In the genomic region with DNA sequence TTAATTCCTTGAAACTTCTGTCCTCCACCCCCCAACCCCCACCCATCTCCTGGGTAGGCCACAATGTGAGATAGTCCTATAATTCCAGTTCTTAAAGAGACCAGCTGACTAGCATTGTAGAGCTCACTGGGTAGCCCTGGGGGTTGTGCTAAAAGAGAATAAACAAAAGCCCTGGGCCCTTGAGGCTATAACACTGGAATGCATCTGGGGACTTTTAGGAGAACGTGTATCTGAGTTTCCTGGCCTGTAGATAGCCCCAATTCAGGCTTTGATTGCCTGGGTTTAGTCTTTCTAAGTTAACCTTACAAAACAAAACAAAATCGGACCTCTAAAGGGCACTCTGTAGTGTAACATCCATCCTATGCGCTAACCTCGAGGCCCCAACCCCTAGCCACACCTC, we compare ENCODE assay signal across 25 mouse cellular contexts.
DNase-seq lines count a peak whose midpoint lies in the region; ATAC-seq and TF ChIP-seq lines count a peak whose summit lies in the region.
"Had no signal": no experiment of that assay in that cellular context is flagged by ENCODE, and none has a peak within 500 bp of the region (broad histone marks: within the 10 kb centered on the region; RNA-seq: fewer than 3 reads in every experiment).

No protein-coding gene starts in this region.

- H3K4me1 ChIP-seq in ES-Bruce4 (ENCODE audit: control insufficient read depth, insufficient read depth, low read length) (peaks cover 2% of the 10 kb centered on the region), ES-E14 (ENCODE audit: control insufficient read depth in 2 of 2, insufficient read depth in 2 of 2, low read length in 2 of 2, poor library complexity in 1 of 2) (no peaks in the 10 kb centered on the region)
- H3K4me1 ChIP-seq in forebrain, embryonic 10.5 days: peaks cover 9% of the 10 kb centered on the region
- H3K4me1 ChIP-seq: embryonic facial prominence, embryonic 12.5 days had no signal

- no peak for TF ChIP-seq POLR2A in ES-Bruce4 (IDR thresholded peaks at IDR 0.05; ENCODE audit: insufficient read depth, low read length)

- no peaks in the 10 kb centered on the region for H3K36me3 ChIP-seq in ES-Bruce4 (ENCODE audit: control insufficient read depth, insufficient read depth, low read length, poor library complexity, severe bottlenecking)
- H3K36me3 ChIP-seq in ES-E14 (ENCODE audit: control insufficient read depth, insufficient read depth, low read length, poor library complexity, severe bottlenecking): no peaks in the 10 kb centered on the region
- H3K36me3 ChIP-seq in forebrain, embryonic 10.5 days (replicated peaks): no peaks in the 10 kb centered on the region
- H3K36me3 ChIP-seq: embryonic facial prominence, embryonic 10.5 days; embryonic facial prominence, embryonic 12.5 days; forebrain, embryonic 12.5 days had no signal

- TF ChIP-seq EP300 in ES-Bruce4 (IDR thresholded peaks at IDR 0.05; ENCODE audit: insufficient read depth, low read depth, low read length): 0 out of 2 replicates have a peak, but pooled peaks have one; percentile 65

- H3K27ac ChIP-seq in ES-Bruce4 (ENCODE audit: insufficient read depth, low read length) (peak overlapping the region; percentile 77), ES-E14 (ENCODE audit: insufficient read depth, low read depth, low read length, poor library complexity, severe bottlenecking) (no peak overlapping the region)
- H3K27ac ChIP-seq in forebrain, embryonic 10.5 days: no peak overlapping the region
- H3K27ac ChIP-seq: embryonic facial prominence, embryonic 10.5 days; embryonic facial prominence, embryonic 12.5 days; forebrain, embryonic 12.5 days had no signal

- intact Hi-C loops in heart, postnatal 36 days (cut with DNase I): no loop called here

- no peaks in the 10 kb centered on the region for H3K27me3 ChIP-seq in ES-Bruce4 (ENCODE audit: control insufficient read depth, insufficient read depth, low read length, poor library complexity, severe bottlenecking)
- H3K27me3 ChIP-seq in forebrain, embryonic 10.5 days (ENCODE audit: poor library complexity, severe bottlenecking): peaks cover 4% of the 10 kb centered on the region
- H3K27me3 ChIP-seq: CH12.LX; embryonic facial prominence, embryonic 12.5 days; forebrain, embryonic 12.5 days had no signal

- H3K9me3 ChIP-seq in ES-Bruce4 (replicated peaks; ENCODE audit: control insufficient read depth, insufficient read depth, low read length, poor library complexity, severe bottlenecking) (peaks cover 2% of the 10 kb centered on the region; the same call in 1 of the 2 replicates), ES-E14 (ENCODE audit: control insufficient read depth, insufficient read depth, low read depth, low read length) (no peaks in the 10 kb centered on the region)
- H3K9me3 ChIP-seq in forebrain, embryonic 10.5 days: no peaks in the 10 kb centered on the region
- H3K9me3 ChIP-seq: embryonic facial prominence, embryonic 10.5 days; embryonic facial prominence, embryonic 12.5 days; forebrain, embryonic 12.5 days had no signal

- WGBS in forebrain, embryonic 10.5 days: 8% methylated on average over 4 of the region's 4 CpGs

- DNase-seq in heart, adult 11 months: peak; percentile 33
- DNase-seq in heart, postnatal 36 days: no peak
- DNase-seq in ES-E14 (ENCODE audit: low read depth, low spot score) (peak; percentile 56), WW6 (ENCODE audit: low read depth, low spot score) (peak; percentile 4)
- no peak for DNase-seq in layer of hippocampus, adult 9-11 months
- DNase-seq in forebrain, embryonic 10.5 days (ENCODE audit: extremely low spot score, low spot score): no peak
- DNase-seq: adrenal gland, adult 8-10 months; adrenal gland, postnatal 14 days; adrenal gland, postnatal 36 days; B cell, adult 2 months; cerebellum, adult 11-12 months; cerebellum, adult 2 months; cerebellum, adult 9-10 months; cerebellum, postnatal 10 days; cerebellum, postnatal 25 days had no signal

- TF ChIP-seq CTCF in ES-Bruce4 (IDR thresholded peaks at IDR 0.05; ENCODE audit: low read depth, low read length): no peak

- H3K4me3 ChIP-seq in ES-Bruce4 (ENCODE audit: low read depth, low read length) (no peak overlapping the region), ES-E14 (ENCODE audit: insufficient read depth in 1 of 2, low read depth in 1 of 2, low read length in 2 of 2, poor library complexity in 1 of 2, severe bottlenecking in 1 of 2) (no peak overlapping the region)
- no peak overlapping the region for H3K4me3 ChIP-seq in forebrain, embryonic 10.5 days
- H3K4me3 ChIP-seq: embryonic facial prominence, embryonic 10.5 days; embryonic facial prominence, embryonic 12.5 days; forebrain, embryonic 12.5 days had no signal

- in situ Hi-C loops in ES-E14 (cut with MboI; ENCODE audit: low sequenced_read_pairs in 2 of 2, unreplicated experiment in 2 of 2): no loop called here

- no peak overlapping the region for H3K9ac ChIP-seq in ES-Bruce4 (ENCODE audit: low read depth, poor library complexity, severe bottlenecking)
- H3K9ac ChIP-seq in ES-E14 (ENCODE audit: insufficient read depth, low read depth, low read length, poor library complexity, severe bottlenecking): no peak overlapping the region
- H3K9ac ChIP-seq: embryonic facial prominence, embryonic 12.5 days; forebrain, embryonic 12.5 days had no signal

- ATAC-seq in frontal cortex, adult (ENCODE audit: low TSS enrichment): no peak
- ATAC-seq: activated CD4-positive, CD25-positive, alpha-beta regulatory T cell, adult 4 months; CD4-positive, CD25-positive, alpha-beta regulatory T cell, adult 4 months; forebrain, embryonic 14.5 days; forebrain, embryonic 16.5 days had no signal

TF ChIP-seq in ES-E14, 5 proteins besides CTCF, POLR2A, EP300 and RAD21:
- TF ChIP-seq ZNF384 (IDR thresholded peaks at IDR 0.05; ENCODE audit: low read depth, low read length) (no peak), ZC3H11A (IDR thresholded peaks at IDR 0.05; ENCODE audit: borderline replicate concordance, low read depth, low read length) (no peak), HCFC1 (IDR thresholded peaks at IDR 0.05; ENCODE audit: borderline replicate concordance, insufficient read depth, low read length) (no peak), CHD2 (IDR thresholded peaks at IDR 0.05; ENCODE audit: low read depth, low read length) (no peak)

Comparison
In these comparisons a context has a peak if more than half of its experiments do, and no peak if none do; other contexts are left out.
1. DNase-seq: peak in heart, adult 11 months (single experiment), ES-E14 (single experiment) and WW6 (single experiment); none in heart, postnatal 36 days (0 of 2), layer of hippocampus, adult 9-11 months (single experiment) and forebrain, embryonic 10.5 days (single experiment).